Mouse (Mus musculus) embryonic facial prominence, embryonic 12.5 days (tissue): ENCODE data around the gene Gm10377. TPM values are rescaled to one million over a fixed set of nuclear protein-coding genes. Genes with fewer than 3 reads are reported as not detected.
"Not testable (repeated sequence)": the region's sequence is repeated elsewhere in the genome, so short reads cannot be mapped to it uniquely, and the experiment has no call there.

Experiments used
- ATAC-seq: fragments of 200-750 bp; cut with Nextera tagmentation; 2 replicates; pipeline ENCODE4 v1.8.0; 2017; ENCODE audit not compliant: insufficient number of reproducible peaks, insufficient read depth, low FRiP score, low TSS enrichment
- H3K27ac ChIP-seq: fragments of 300-500 bp; sonication (generic); 2 replicates; pipeline ENCODE4 v1.5.1; 2016; ENCODE audit warnings: mild to moderate bottlenecking
- H3K27me3 ChIP-seq: fragments of 300-500 bp; sonication (generic); 2 replicates; pipeline ENCODE4 v1.6.1; 2016; ENCODE audit warnings: mild to moderate bottlenecking, moderate library complexity
- H3K36me3 ChIP-seq: fragments of 300-500 bp; sonication (generic); 2 replicates; pipeline ENCODE4 v1.6.1; 2016; ENCODE audit warnings: mild to moderate bottlenecking
- H3K4me1 ChIP-seq: fragments of 300-500 bp; sonication (generic); 2 replicates; pipeline ENCODE4 v1.6.1; 2016
- H3K4me2 ChIP-seq: fragments of 300-500 bp; sonication (generic); replicated peaks from 2 replicates; pipeline ENCODE4 v1.6.1; 2016; ENCODE audit warnings: mild to moderate bottlenecking, moderate library complexity
- H3K4me3 ChIP-seq: fragments of 300-500 bp; sonication (generic); 2 replicates; pipeline ENCODE4 v1.5.1; 2016; ENCODE audit warnings: mild to moderate bottlenecking
- H3K9ac ChIP-seq: fragments of 300-500 bp; sonication (generic); 2 replicates; pipeline ENCODE4 v1.6.1; 2016; ENCODE audit warnings: mild to moderate bottlenecking, moderate library complexity
- H3K9me3 ChIP-seq: fragments of 300-500 bp; sonication (generic); 2 replicates; pipeline ENCODE4 v1.6.1; 2016; ENCODE audit warnings: mild to moderate bottlenecking, moderate library complexity
- WGBS: fragments of 180-500 bp; shearing (Covaris S2); methylation state at CpG from one replicate; pipeline ENCODE4 v1.1.7; 2016; 5-methylcytosine and 5-hydroxymethylcytosine counted together
- polyA plus RNA-seq: library from polyadenylated mRNA; unstranded; fragments of >200 nt; fragmentation: Nextera tagmentation; extraction: Ambion mirVana; gene quantifications from 2 replicates; pipeline ENCODE4 v1.2.1, GENCODE M21; 2016

Gene Gm10377
- not detected in 2 replicates for polyA plus RNA-seq

GRCm38 (mm10) chr14:42797887-42798286 is at the start of gene Gm10377:
Gm10377 (minus strand) TSS chr14:42797987.
- not testable (repeated sequence) for H3K4me3 ChIP-seq, H3K27ac ChIP-seq, H3K4me1 ChIP-seq, H3K4me2 ChIP-seq, ATAC-seq, H3K9me3 ChIP-seq, H3K36me3 ChIP-seq, H3K9ac ChIP-seq, H3K27me3 ChIP-seq

GRCm38 (mm10) chr14:42768721-42769120 is 29.1 kb downstream of the Gm10377 start, which contains the start of gene Gm3015:
Gm3015 (minus strand) TSS chr14:42768821.
- not testable (repeated sequence) for H3K27me3 ChIP-seq, H3K36me3 ChIP-seq, H3K9ac ChIP-seq, H3K4me2 ChIP-seq, H3K9me3 ChIP-seq, H3K4me1 ChIP-seq, H3K4me3 ChIP-seq, H3K27ac ChIP-seq, ATAC-seq
- WGBS, result 45% methylated on average over 1 of the region's 1 CpGs

Other genes with a start within 250 kb of the Gm10377 start
- not detected in 2 replicates for gene Gm17124, start 198.1 kb downstream of the Gm10377 start, polyA plus RNA-seq
- not detected in 2 replicates for gene Gm3633, start 156.1 kb downstream of the Gm10377 start, polyA plus RNA-seq
- not detected in 2 replicates for gene Gm10378, start 142.0 kb downstream of the Gm10377 start, polyA plus RNA-seq
- not detected in 2 replicates for gene Gm3015, start 29.2 kb downstream of the Gm10377 start, polyA plus RNA-seq
- not detected in 2 replicates for gene Gm21977, start 55.5 kb upstream of the Gm10377 start, polyA plus RNA-seq
- not detected in 2 replicates for gene Gm8082, start 195.6 kb upstream of the Gm10377 start, polyA plus RNA-seq
- not detected in 2 replicates for gene Gm10376, start 217.6 kb upstream of the Gm10377 start, polyA plus RNA-seq